Mouse (Mus musculus): ENCODE data around the gene Mpp4.

Mpp4 gene

GRCm38 (mm10) chr1:59167654-59168425, 4.7 kb upstream of the Mpp4 start:
- DNase-seq (ENCODE audit: low read depth, low spot score), result no peak

- no peak for DNase-seq (ENCODE audit: low read depth, low spot score)
Measured at GRCm38 (mm10) chr1:59166232-59166905, 3.2 kb upstream of the Mpp4 start.

GRCm38 (mm10) chr1:59163918-59164317, 729 bp upstream of the Mpp4 start:
- no peak for DNase-seq (ENCODE audit: low read depth, low spot score)

GRCm38 (mm10) chr1:59162309-59163024, 722 bp downstream of the Mpp4 start:
- no peak for DNase-seq (ENCODE audit: low read depth, low spot score)

- no peak for DNase-seq (ENCODE audit: low read depth, low spot score)
Measured at GRCm38 (mm10) chr1:59161396-59161795, 1.8 kb downstream of the Mpp4 start.

- DNase-seq (ENCODE audit: low read depth, low spot score), result no peak
Measured at GRCm38 (mm10) chr1:59160871-59161270, 2.3 kb downstream of the Mpp4 start.

- DNase-seq (ENCODE audit: low read depth, low spot score), result no peak
Measured at GRCm38 (mm10) chr1:59159136-59159535, 4.1 kb downstream of the Mpp4 start.

GRCm38 (mm10) chr1:59158498-59158897, 4.7 kb downstream of the Mpp4 start:
- no peak for DNase-seq (ENCODE audit: low read depth, low spot score)

GRCm38 (mm10) chr1:59157846-59158245, 5.3 kb downstream of the Mpp4 start:
- DNase-seq (ENCODE audit: low read depth, low spot score), result no peak

DNA sequence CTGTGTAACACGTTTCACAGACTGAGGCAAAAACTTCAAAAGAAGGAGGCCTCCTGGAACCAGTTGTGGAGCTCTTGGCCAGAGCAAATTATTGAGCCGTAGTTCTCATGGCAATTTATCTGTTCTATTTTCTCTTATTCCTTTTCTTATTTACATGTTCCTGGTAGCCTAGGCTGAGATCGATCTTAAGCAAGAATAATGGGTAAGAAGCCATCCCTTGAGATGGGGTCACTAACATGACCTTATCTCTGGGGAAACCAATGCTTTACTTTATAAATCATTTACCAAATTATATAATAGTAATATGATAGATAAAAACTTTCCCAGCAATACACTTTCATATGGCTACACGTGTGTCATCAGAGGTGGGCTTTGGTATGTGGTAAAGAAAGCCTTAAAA, 10.8 kb downstream of the Mpp4 start:
- DNase-seq (ENCODE audit: low read depth, low spot score), result no peak

- DNase-seq (ENCODE audit: low read depth, low spot score), result peak; percentile 15
Measured at GRCm38 (mm10) chr1:59150542-59150941, 12.6 kb downstream of the Mpp4 start.

GRCm38 (mm10) chr1:59144543-59144942, 18.6 kb downstream of the Mpp4 start:
- DNase-seq (ENCODE audit: low read depth, low spot score), result peak; percentile 54

GRCm38 (mm10) chr1:59142809-59143208, 20.4 kb downstream of the Mpp4 start:
- DNase-seq (ENCODE audit: low read depth, low spot score), result peak; percentile 69

DNA sequence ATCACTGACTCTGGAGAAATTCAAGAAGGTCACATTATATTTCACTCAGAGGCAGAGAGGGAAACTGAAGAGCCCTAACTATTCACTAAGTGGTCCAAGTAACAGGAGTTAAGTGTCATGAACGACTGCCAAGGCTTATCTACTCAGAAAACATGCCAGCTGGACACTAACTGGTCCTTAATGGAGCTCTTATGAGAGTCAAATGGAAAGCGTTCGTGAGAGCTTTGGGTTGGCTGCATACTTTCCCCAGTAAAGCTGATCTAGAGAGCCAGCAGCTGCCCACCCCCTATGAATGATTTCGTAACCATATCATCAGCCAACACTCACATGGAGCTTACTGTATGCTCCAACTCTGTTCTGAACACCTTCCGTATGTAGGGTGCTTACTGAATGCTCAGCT, 28.8 kb downstream of the Mpp4 start:
- DNase-seq (ENCODE audit: low read depth, low spot score), result no peak

- DNase-seq (ENCODE audit: low read depth, low spot score), result no peak
Measured at GRCm38 (mm10) chr1:59128879-59129278, 34.3 kb downstream of the Mpp4 start.

DNA sequence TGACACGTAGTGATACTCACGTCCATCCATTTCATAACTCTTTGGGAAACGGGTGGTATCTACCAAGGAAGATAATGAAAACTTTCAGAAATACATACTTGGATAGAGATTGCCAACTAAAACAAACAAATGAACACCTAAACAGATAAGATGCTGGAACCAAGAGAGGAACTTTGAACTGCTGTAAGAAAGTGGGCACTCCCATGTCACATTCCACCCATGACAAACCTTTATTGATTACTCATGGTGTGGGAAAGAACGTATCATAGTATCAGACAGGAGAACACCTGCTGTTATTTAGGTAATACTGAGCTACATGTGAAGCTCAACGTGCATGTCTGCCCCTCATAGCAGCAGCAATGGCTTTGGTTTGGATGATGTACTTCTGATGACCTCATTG, 37.6 kb downstream of the Mpp4 start:
- DNase-seq (ENCODE audit: low read depth, low spot score), result no peak

DNA sequence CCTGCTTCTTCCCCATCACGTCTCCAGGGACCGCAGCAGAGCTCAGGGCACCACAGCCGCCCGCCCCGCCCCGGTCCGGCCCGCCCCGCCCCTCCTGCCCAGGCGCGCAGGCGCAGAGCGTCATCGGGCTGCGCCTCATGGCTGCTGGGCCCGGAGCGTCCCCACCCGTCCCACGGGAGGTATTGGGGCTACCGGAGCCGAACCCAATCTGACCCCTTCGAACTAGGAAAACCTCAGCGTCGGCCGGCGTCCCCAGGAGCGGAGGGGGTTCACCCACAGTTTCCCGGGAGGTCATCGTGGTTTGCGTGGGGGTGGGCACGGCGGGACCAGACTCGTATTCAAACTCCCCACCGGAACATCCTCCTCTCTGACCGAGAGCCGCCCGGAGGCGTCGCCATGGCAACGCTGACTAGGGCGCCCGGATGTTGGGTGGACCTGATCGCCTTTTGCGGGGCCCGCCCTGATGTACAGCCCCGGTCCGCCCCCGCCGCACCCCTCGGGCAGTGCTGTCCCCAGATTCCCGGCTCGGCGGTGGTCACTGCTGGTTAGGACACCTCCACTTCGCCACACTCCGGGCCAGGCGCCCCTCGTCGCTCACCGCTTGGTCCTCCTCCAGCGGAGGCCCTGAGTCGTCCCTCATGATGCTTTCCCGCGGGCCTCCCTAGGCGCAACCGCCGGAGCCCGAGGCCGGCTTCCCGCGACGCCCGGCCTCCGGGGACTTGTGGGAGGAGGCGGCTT, 43.3 kb downstream of the Mpp4 start, which contains the start of gene Tmem237:
Tmem237 (minus strand) TSS at position 689 of the 738 bp plus-strand sequence.
- DNase-seq (ENCODE audit: low read depth, low spot score), result peak; percentile 95

GRCm38 (mm10) chr1:59110524-59110923, 52.7 kb downstream of the Mpp4 start:
- no peak for DNase-seq (ENCODE audit: low read depth, low spot score)

- DNase-seq (ENCODE audit: low read depth, low spot score), result no peak
Measured at GRCm38 (mm10) chr1:59102071-59102470, 61.1 kb downstream of the Mpp4 start.

DNA sequence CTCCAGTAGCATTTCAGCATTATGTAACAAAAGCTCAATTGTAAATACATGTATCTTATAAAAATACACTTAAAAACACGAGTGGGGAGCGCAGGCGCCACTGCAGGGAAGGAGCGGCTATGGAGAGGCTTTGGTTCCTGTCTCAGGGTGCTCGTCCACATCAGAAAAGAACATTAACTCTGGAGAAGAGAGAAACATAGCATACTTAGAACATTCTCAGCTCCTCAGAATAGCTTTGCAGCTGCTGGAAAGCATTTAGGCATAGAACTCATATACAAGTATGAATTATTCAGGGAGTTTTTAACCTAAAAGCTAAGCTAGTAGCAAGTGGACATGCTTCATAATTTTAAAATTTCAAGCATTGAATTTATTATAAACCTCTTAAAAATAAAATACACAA, 62.2 kb downstream of the Mpp4 start:
- DNase-seq (ENCODE audit: low read depth, low spot score), result no peak

DNA sequence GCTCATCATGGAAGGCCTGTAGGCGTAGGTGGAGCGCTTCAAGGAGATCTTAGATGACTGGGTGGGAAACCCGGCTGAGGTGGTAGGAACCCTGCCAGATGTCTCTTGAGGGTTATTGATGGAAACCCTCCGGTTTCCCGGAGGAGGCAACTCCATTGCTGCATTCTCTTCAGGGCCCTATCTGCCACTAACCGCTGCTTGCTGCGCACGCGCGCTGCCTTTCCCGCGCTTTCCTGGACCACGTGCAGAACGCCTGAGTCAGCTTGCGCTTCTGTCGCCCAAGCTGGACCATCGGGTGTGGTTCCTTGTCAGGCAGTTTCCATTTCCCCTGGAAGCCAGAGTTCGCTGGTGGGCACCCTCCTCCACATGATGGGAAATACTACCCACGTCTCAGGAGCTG, 68.5 kb downstream of the Mpp4 start, which contains the start of gene C2cd6:
C2cd6 (minus strand) TSS at position 196 of the 400 bp plus-strand sequence.
- no peak for DNase-seq (ENCODE audit: low read depth, low spot score)
